Mouse (Mus musculus) lung, embryonic 14.5 days (tissue): ENCODE results near the gene Serinc1. TPM values are rescaled to one million over a fixed set of nuclear protein-coding genes. Genes with fewer than 3 reads are reported as not detected.

Source experiments
- ATAC-seq: fragments of 200-750 bp; cut with Nextera tagmentation; 2 replicates; pipeline ENCODE4 v1.8.0; 2017; ENCODE audit warnings: mild to moderate bottlenecking, moderate TSS enrichment, moderate library complexity; ENCODE audit not compliant: insufficient read depth
- DNase-seq: peaks from one replicate; pipeline ENCODE4 v3.0.0-alpha.2; 2015
- H3K27ac ChIP-seq: fragments of 300-500 bp; sonication (generic); 2 replicates; pipeline ENCODE4 v1.5.1; 2014; ENCODE audit warnings: low read depth, mild to moderate bottlenecking, moderate library complexity
- H3K27me3 ChIP-seq: fragments of 300-500 bp; sonication (generic); 2 replicates; pipeline ENCODE4 v1.6.1; 2014; ENCODE audit warnings: low read length, control low read depth; ENCODE audit not compliant: insufficient read depth
- H3K36me3 ChIP-seq: fragments of 300-500 bp; sonication (generic); 2 replicates; pipeline ENCODE4 v1.6.1; 2014; ENCODE audit warnings: control low read depth; ENCODE audit not compliant: insufficient read depth
- H3K4me1 ChIP-seq: fragments of 300-500 bp; sonication (generic); 2 replicates; pipeline ENCODE4 v1.6.1; 2014; ENCODE audit warnings: antibody characterized with exemption, control low read depth; ENCODE audit not compliant: insufficient read depth
- H3K4me2 ChIP-seq: fragments of 300-500 bp; sonication (generic); 2 replicates; pipeline ENCODE4 v1.6.1; 2014; ENCODE audit warnings: mild to moderate bottlenecking
- H3K4me3 ChIP-seq: fragments of 300-500 bp; sonication (generic); 2 replicates; pipeline ENCODE4 v1.5.1; 2014; ENCODE audit warnings: low read depth, low read length
- H3K9ac ChIP-seq: fragments of 300-500 bp; sonication (generic); 2 replicates; pipeline ENCODE4 v1.6.1; 2014
- H3K9me3 ChIP-seq: fragments of 300-500 bp; sonication (generic); 2 replicates; pipeline ENCODE4 v1.6.1; 2016; ENCODE audit warnings: low read depth, low read length, control low read depth
- CTCF ChIP-seq: IDR thresholded peaks from 2 replicates; pipeline ENCODE4 v1.5.1; 2016; ENCODE audit warnings: antibody characterized with exemption, low read depth
- WGBS: fragments of 180-500 bp; shearing (Covaris S2); extraction: QIAGEN DNeasy Blood & Tissue Kit; methylation state at CpG from one replicate; pipeline ENCODE4 v1.1.7; 2014; 5-methylcytosine and 5-hydroxymethylcytosine counted together
- polyA plus RNA-seq: library from polyadenylated mRNA; unstranded; fragments of >200 nt; fragmentation: Nextera tagmentation; extraction: Ambion mirVana; gene quantifications from 2 replicates; pipeline ENCODE4 v1.2.1, GENCODE M21; 2014

Gene Serinc1
- polyA plus RNA-seq = 138 and 142 TPM in 2 replicates

DNA sequence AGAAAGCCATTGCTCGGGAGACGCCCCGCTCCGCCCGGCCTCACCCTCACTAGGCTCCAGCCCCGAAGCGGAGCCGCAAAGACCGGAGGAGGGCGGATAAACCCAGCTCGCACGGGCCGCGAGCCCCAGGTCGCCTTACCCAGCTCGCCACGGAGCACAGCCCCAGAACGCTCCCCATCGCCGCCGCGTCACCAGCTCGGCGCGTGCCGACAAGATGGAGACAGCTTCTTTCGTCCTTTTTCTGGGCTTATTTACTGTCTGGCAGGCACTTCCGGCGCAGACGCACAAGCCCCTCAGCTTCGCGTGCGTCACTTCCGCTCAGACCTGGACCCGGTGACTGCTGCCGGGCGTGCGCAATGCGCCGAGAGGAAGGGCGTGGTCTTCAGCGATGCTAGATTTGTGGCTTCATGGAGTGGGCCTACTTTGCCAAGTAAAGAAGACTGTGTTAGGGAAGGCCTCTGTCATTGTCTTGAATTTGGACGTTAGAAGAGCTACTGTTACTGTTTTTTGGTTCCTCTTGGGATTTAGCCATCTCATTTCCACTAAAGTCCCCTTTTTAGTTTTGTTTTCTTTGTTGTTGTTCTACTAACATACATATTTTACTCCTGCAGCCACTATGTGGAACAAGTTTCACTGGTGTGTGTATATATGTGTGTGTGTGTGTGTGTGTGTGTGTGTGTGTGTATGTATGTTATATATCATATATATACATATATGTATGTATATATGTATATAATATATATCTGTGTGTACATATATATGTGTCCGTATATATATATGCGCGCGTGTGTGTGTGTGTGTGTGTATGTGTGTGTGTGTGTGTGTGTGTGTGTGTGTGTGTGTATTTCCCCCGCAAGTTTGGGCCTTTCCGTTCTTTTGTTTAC, at the start of gene Serinc1:
Serinc1 (minus strand) TSS at position 313 of the 884 bp plus-strand sequence.
- Histone ChIP-seq H3K36me3 (0 out of 2 replicates have a peak, but pooled peaks cover 2% of the 10 kb centered on the region), H3K27me3 (no peaks in the 10 kb centered on the region), H3K4me2 (peak within 1 kb of the TSS; percentile 74), H3K9me3 (no peaks in the 10 kb centered on the region), H3K27ac (peak within 1 kb of the TSS; percentile 93), H3K9ac (peak within 1 kb of the TSS; percentile 80), H3K4me3 (peak within 1 kb of the TSS; percentile 90), H3K4me1 (peaks cover 13% of the 10 kb centered on the region)
- 12% methylated on average over 49 of the region's 49 CpGs for WGBS
- no peak for TF ChIP-seq CTCF
- peak; percentile 98 for DNase-seq
- peak; percentile 100 for ATAC-seq

DNA sequence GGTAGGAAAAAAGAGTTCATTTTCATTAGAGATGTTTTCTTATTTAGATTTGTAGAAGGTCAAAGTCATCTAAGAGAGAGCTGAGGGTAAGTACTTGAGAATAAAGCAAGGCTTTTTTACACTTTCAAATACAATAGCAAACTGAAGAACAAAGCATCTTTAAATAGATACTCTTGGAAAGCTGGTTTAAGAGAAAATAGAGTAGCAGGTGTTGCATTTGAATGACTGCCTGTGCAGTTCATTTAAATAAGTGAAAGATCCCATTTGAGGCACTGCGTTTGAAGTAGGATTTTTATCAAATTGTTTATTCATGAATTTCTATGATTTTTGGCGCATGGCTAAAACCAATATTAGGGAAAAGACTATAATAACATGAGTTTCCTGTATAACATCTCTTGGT, 44.4 kb upstream of the Serinc1 start:
- WGBS = 73% methylated on average over 2 of the region's 2 CpGs
- no peak overlapping the region for H3K4me3 ChIP-seq

DNA sequence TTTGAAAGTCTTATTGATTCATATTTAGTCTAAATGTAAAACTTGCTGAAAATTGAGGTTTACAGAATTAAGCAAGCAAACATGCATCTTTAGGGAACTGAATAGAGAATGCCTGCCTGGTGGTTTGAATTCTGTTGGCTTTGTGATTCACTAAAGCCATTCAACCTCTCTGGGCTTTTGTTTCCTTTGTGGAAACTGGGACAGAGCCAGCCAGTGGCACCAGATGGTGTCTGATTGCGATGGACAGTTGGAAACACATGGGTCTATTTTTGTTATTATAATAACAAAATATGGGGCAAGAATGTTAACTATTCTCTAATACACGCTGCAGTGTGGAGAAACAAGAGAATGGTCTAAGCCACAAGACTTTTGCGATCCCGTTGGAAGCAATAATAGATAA, 39.8 kb upstream of the Serinc1 start:
- H3K36me3 ChIP-seq = no peaks in the 10 kb centered on the region
- H3K27ac ChIP-seq = no peak overlapping the region
- 54% methylated on average over 4 of the region's 4 CpGs for WGBS
- H3K27me3 ChIP-seq = no peaks in the 10 kb centered on the region
- no peak overlapping the region for H3K9ac ChIP-seq
- H3K4me1 ChIP-seq = no peaks in the 10 kb centered on the region
- no peak overlapping the region for H3K4me2 ChIP-seq
- no peak for TF ChIP-seq CTCF
- no peaks in the 10 kb centered on the region for H3K9me3 ChIP-seq
- ATAC-seq = no peak
- DNase-seq = no peak
- no peak overlapping the region for H3K4me3 ChIP-seq

More for the DNA sequence above, 44.4 kb upstream of the Serinc1 start:
- H3K36me3 ChIP-seq = no peaks in the 10 kb centered on the region
- no peak overlapping the region for H3K27ac ChIP-seq
- no peak overlapping the region for H3K9ac ChIP-seq
- no peak for TF ChIP-seq CTCF
- no peaks in the 10 kb centered on the region for H3K27me3 ChIP-seq
- H3K4me1 ChIP-seq = no peaks in the 10 kb centered on the region
- ATAC-seq (no peak), DNase-seq (no peak)
- H3K4me2 ChIP-seq = no peak overlapping the region
- no peaks in the 10 kb centered on the region for H3K9me3 ChIP-seq

DNA sequence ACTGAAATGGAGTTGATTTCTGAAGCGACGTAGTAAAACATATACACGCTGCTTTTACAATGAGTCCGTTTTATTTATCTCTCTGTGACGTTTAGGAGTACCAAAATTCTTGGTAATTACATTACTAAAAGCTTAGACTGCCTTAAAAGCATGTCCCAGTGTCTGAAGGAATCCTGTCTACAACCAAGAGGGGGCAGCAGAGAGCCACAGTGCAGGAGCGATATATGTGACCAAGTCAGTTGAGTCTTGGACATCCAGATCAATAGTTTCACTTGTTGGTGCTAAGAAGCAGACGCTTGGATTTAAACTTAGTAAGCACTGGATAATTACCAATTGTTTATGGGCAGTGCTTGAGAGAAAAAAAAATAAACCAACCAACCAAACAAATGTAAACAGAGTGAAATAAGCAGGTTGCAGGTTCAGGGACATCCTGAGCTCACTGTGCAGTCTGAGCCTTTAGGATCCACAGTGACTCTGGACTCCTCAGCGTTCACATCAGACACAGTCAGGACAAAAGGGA, 38.9 kb upstream of the Serinc1 start:
- Histone ChIP-seq H3K4me2 (no peak overlapping the region), H3K9ac (no peak overlapping the region), H3K27me3 (no peaks in the 10 kb centered on the region), H3K27ac (no peak overlapping the region), H3K36me3 (no peaks in the 10 kb centered on the region), H3K4me3 (no peak overlapping the region), H3K9me3 (no peaks in the 10 kb centered on the region), H3K4me1 (no peaks in the 10 kb centered on the region)
- TF ChIP-seq CTCF = peak; percentile 71
- ATAC-seq (no peak), DNase-seq (peak; percentile 70)
- 32% methylated on average over 8 of the region's 8 CpGs for WGBS

DNA sequence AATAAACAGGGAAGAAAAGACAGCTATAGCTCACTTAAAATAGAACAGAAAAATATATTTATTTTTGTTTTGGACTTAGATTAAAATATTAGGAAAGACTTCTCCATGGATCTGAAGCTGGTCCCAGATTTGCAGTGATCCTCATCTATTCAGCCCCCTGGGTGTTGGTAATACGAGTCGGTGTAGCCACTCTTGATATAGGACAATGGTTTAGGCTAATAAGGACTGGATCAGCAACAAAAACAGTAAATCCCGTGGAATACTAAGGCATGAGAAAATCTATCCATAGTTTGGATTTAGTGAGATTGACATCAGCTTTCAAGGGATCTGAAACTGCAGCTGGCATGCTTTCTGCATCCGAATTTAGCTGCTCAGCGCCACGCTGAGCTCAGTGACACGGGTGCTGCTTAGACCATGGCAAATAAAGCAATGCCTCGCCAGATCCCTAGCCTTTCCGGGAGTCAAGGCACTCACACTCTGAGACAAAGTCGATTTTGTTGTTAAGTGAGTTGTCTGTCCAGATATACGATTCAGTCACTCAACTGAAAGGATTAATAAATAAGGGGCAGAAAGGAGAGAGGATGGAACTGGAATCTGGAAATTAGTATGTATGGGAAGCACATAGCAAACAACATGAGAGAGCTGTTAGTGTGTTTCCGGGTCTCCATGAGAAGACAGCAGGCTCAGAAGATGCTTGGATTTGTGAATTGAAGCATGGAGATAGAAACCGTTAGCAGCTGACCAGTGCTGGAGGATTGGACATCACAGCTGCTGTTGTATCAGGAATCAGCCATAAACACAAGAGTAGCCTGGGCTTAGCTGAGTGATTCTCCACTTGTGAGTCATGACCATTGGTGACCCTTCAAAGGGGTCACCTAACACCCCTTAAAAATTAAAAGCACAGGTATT, 36.9 kb upstream of the Serinc1 start:
- H3K9ac ChIP-seq = no peak overlapping the region
- H3K27ac ChIP-seq = no peak overlapping the region
- H3K4me3 ChIP-seq = no peak overlapping the region
- no peak for TF ChIP-seq CTCF
- DNase-seq (no peak), ATAC-seq (no peak)
- no peak overlapping the region for H3K4me2 ChIP-seq
- no peaks in the 10 kb centered on the region for H3K36me3 ChIP-seq
- no peaks in the 10 kb centered on the region for H3K27me3 ChIP-seq
- no peaks in the 10 kb centered on the region for H3K4me1 ChIP-seq
- no peaks in the 10 kb centered on the region for H3K9me3 ChIP-seq
- WGBS = 71% methylated on average over 13 of the region's 13 CpGs

DNA sequence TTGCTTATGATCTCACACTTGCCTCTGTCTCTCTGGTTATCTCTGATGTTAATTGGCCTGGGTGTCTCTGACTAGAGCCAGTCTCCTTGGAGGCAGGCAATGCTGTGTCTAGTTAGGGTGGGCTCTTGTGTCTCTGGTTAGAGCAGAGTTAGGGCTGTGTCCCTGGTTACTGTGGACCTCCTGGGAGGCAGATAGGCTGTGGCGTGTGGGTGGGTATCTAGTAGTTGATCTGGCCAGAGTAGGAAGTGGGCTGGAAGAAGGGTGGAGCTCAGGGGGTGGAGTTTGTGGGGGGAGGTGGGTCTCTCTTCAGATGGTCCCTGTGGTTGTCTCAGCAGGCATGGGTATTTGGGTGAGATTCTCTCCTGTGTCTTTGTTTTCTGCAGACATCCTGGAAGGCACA, 33.9 kb upstream of the Serinc1 start:
- no peaks in the 10 kb centered on the region for H3K27me3 ChIP-seq
- H3K4me1 ChIP-seq = no peaks in the 10 kb centered on the region
- 36% methylated on average over 1 of the region's 1 CpGs for WGBS

More for the DNA sequence above, 33.9 kb upstream of the Serinc1 start:
- no peak for TF ChIP-seq CTCF
- Histone ChIP-seq H3K9ac (no peak overlapping the region), H3K4me2 (no peak overlapping the region), H3K36me3 (no peaks in the 10 kb centered on the region), H3K9me3 (no peaks in the 10 kb centered on the region), H3K4me3 (no peak overlapping the region), H3K27ac (no peak overlapping the region)
- ATAC-seq = no peak; the same call in 1 of the 2 replicates
- DNase-seq = no peak
